Mouse (Mus musculus) gastrocnemius, postnatal 25 days (tissue): ENCODE data around the gene Man1b1. TPM values are rescaled to one million over a fixed set of nuclear protein-coding genes. Genes with fewer than 3 reads are reported as not detected.

Experiments
- DNase-seq: peaks from one replicate; pipeline ENCODE4 v3.0.0; 2022
- long read RNA-seq, 2 experiments: library from polyadenylated mRNA; stranded (forward); transcript quantifications; one replicate each; pipeline ENCODE4 v2.0.0; 2021
- total RNA-seq, 2 experiments: library from RNA; stranded (reverse); gene quantifications; 1 replicate in 1 of 2; 2 replicates in 1 of 2; pipeline ENCODE4 v1.2.3; 2021

Man1b1 gene
- total RNA-seq, result 10 to 100 TPM; 11.9 to 15.4 TPM
- long read RNA-seq, experiment 1, partial matches to known transcripts, result 1 of 9 reads
- long read RNA-seq, experiment 1, other reads (novel, unspliced or antisense), result 4 of 9 reads
- long read RNA-seq, experiment 2, transcript Man1b1-201 (13 exons, 3,755 nt), result major isoform, 12 of 19 reads
- long read RNA-seq, experiment 2, partial matches to known transcripts, result 2 of 19 reads
- long read RNA-seq, experiment 2, other reads (novel, unspliced or antisense), result 5 of 19 reads

DNA sequence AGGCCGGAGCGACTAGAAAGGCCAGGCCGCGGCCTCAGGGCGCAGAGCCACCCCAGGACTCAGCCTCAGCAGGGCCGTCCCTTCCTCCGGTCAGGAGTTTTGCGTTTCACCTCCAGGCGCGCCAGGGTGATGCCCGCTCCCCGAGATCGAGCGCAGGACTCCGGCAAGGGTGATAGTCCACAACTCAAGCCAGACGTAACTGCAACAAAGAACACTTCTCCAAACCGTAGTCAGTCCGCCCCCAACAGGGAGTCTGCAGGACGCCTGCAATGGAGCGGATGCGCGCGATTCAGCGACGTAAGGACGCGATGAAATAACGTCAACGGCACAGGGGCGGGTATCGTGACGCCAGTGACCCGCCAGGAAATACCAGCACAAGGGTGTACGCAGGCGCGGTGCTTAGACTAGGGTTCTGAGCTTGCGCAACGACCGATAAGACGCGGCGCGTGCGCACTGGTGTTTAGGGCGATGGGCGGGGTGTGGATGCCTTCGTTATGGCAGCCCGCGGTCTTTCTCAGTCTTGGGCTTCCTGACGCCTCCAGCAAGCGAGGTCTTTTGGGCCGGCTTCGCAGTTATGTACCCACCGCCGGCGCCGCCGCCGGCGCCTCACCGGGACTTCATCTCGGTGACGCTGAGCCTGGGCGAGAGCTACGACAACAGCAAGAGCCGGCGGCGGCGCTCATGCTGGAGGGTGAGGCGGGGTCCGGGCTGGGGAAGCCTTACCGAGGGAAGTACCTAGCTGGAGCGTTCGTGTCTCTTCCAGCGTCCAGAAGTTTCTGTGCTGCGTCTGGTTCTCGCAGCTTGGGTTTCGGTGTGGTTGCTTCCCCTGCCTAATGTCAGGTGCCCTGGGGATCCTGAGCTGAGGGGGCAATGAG lies at the start of gene Man1b1:
Gene Man1b1, plus strand, starts transcription at position 53 of the 875 bp plus-strand sequence.
- DNase-seq, result peak; percentile 97

DNA sequence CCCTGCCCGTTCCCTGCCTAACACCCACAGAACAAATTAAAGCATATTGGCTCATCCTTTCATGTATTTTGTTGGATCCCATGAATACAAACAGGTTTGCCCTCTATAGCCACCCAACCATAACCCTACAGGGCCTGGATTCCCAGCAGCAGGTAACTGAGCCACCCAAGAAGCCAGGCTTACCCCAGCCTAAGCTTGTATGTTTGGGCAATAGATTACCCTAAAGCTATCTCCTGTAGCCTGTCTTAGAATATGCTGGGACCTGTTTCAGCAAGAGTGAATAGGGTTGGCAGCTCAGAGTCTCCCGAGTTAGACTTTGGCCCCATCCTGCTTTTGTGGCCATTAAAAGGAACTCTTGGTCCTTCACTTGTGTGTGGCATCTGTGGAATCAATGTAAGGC lies 46.6 kb upstream of the Man1b1 start:
- no peak for DNase-seq

DNA sequence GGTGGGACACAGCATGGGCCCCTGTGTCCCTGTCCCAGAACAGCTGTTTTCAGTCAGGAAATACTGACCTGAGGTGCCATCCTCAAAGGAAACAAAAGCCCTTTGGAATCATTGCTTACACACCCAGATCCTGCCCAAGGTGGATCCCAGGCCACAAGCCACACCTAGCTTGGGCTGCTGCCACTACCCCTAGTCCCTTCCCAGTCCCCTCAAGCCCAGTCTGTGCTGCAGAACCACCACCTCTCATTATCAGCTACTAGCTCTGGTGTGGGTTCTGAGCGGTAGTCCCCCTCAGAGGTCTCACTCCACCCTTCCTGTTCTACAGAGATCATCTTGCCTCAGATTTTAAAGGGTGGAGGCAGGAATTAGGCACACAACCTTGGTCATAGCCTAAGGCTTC lies 45.8 kb upstream of the Man1b1 start:
- no peak for DNase-seq

DNA sequence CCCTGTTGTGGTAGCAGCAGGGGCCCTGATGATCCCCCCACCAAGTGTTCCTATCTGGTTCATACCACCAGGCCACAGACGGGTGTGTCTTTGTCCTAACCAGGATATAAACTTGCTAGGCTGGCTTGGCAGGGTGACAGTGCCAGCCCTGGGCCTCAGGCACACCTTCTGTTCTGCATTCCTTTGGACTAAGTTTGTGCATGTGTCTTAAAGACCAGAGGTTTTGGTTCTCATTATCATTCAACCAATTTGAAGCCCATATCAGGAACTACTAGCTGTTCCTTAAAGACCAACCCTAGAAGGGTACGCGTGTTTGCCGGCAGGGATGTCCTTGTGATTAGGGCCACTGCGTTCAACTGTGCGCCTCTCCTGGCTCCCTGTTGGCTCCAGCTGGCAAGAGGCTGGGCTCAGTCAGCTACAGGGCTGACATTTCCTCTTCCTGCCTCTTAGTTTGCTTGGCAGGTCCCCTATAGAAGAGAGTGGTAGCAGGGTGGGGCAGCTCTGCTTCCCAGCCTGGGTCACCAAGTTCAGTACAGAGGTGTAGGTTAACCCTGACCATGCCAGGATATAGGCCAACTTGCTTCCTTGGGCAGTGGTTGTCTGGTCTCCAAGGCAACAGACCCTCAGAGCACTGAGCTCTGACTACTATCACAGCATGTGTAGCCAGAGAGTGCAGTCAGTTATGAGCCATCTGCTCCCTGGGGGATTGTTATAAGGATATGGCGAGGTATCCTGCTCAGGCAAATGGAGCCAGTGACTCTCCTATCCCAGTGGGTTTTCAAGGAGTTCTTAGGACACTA lies 45.1 kb upstream of the Man1b1 start:
- DNase-seq, result no peak

DNA sequence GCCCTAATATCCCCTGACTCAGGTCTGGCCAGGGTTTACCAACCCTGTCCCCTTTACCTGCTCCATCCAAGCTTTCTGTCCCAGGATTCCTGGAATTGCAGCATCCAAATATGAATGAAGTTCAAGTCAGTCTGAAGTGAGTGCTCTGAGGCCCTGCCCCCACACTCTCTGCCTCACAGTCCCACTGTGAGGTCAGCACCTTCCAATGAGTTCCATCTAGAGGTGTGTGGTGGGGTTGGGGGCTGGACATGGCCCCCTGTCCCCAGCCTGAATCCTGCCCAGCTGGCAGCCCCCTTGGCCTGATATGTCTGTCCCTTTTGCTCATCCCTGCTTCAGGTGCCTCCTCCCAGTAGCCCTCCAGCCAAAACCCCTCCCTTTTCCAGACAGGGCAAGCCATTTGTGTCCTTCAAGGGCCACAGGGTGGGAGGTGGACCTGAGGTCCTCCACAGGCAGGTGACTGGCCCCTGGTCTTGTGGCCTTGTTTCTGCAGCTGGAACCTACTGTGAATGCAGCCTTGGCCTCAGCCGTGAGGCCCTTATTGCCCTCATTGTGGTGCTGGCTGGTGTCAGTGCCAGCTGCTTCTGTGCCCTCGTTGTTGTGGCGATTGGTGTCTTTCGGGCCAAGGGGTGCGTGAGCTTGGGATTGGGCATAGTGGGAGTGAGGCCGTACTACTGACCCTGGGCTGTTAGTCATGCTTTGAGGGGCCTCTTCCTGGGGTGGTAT lies 44.0 kb upstream of the Man1b1 start, which contains the start of gene Tmem210:
Gene Tmem210, plus strand, starts transcription at position 219 of the 723 bp plus-strand sequence.
- DNase-seq, result no peak

DNA sequence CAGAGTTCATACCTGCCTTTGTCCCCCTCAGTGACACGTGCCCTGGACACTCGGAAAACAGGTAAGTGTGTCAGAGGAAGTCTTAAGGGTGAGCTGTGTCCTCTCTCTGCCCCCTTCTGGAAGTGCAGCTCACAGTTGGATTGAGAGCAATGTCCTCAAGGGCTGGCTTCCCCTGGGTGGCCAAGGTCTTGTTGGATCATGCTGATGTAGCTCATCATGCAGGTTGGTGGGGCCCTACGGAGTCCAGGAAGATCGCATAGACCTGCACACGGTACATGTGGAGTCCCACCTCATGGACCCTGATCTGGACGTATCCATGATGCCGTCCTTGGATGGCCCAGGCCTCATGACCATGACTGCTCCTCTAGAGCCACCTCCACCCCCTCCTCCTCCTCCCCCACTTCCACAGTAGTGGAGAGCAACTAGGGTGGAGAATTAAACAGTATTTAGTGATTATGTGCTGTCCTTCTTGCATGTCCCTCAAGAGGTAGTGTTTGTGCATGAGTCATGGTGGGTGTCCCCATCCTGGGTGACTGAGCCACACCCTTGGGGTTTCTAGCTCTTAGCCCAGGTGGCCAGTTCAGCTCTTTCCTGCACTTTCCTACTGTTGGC lies 43.3 kb upstream of the Man1b1 start:
- no peak for DNase-seq

DNA sequence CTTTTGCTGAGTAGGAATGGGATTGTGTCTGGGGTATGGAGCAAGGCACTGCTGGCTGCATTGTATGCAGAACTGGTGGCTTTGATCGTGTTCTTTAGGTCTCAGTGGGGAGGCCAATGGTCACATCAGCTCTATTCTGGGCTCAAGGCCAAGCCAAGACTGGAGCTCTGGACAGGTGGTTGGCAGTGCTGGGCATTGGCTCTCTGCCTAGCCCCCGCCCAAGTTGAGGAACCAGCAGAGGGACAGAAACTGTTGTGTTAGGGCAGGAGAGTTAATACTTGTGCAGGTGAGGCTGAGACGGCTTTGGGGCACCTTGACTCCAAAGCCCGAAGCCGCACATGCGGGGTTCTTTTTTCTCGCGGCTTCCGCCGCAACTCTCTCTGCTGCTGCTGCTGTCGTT lies 42.5 kb upstream of the Man1b1 start, which contains the start of gene Lrrc26:
Gene Lrrc26, plus strand, starts transcription at position 265 of the 400 bp plus-strand sequence.
- DNase-seq, result no peak

DNA sequence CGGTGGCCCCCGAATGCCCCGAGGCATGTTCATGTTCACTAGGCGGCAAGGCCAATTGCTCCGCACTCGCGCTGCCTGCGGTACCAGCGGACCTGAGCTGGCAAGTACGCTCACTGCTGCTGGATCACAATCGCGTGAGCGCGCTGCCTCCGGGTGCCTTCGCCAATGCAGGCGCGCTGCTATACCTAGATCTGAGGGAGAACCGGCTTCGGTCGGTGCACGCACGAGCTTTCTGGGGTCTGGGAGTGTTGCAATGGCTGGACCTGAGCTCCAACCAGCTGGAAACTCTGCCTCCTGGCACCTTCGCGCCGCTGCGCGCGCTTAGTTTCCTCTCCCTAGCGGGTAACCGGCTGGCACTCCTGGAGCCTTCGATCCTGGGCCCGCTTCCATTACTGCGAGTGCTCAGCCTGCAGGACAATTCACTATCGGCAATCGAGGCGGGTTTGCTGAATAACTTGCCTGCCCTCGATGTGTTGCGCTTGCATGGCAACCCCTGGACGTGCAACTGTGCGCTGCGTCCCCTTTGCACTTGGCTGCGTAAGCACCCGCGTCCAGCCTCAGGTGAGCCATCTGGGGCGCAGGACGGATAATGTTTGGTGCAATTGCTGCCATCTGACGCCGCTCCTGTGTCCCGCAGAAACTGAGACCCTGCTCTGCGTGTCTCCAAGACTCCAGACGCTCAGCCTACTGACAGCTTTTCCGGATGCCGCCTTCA lies 41.9 kb upstream of the Man1b1 start:
- no peak for DNase-seq

DNA sequence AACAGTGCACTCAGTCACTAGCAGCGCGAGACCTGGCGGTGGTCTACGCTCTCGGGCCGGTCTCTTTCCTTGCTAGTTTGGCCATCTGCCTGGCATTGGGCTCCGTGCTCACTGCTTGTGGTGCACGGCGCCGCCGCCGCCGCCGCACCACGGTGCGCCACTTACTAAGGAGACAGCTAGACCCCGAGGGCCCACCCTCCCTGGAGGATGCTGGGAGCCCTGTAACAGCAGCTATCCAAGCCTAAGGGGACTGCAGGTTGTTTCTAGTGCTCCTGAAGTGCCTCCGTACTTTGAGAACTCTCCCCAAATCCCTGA lies 41.4 kb upstream of the Man1b1 start:
- DNase-seq, result no peak

DNA sequence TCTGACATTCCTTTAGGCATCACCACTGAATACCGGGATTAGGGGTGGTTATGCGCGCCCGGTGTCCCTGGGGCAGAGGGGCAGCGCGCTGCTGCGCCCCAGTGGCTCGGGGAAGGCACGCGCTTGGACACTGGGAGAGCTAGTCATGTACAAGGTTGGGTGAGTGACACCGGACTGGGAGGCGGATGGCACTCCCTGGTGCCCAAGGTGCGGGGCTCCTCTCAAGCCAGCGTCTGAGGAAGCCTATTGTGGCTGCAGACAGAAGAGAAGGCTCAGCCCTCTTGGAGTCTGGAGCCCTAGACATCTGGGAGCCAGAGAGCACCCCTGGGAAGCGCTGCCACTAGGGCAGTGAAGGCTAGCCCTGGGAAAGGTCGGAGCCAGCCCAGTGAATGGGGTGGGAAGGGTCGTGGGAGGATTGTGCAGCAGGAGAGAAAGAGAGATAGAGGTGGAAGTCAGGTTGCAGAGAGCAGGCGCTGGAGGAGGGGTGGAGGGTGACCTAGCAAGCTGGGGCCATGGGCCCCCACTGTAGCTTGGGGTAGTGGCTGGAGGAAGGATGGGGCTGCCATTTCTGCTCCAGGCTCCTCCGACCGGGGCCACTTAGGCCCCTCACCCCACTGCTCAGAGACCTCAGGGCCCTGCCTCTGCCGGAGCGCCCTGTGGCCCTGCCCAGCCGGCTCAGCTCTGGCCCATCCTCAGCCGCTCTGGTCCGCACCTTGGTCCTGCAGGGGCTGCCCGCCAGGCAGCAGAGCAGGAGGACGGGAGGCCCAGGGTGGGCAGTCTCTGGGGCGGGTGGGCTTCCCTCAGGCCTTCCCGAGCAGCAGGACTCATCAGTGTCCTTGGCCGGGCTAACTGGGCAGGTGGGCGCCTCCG lies 40.7 kb upstream of the Man1b1 start:
- no peak for DNase-seq

DNA sequence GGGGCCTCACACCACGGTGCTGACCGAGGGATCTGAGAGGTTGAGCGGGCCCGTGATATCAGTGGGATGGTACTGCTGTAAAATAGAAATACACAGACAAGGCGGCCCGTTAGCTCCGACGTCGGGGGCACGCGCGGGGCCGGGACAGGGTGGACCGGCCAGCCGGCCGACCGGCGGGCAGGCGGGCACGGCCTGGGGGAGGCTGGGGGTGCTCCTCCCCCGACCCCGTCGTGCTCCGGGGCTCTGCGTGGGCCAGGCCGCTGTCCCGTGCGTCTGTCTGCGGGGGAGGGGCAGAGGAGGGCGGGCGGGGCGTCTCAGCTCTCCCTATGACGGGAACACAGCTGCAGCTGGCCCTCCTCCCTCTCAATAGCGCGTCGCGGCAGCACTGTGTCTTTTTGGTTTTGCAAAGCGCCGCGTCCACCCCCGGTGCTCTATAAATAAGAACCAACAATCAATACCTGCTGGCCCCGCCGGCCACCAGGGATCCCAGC lies 40.0 kb upstream of the Man1b1 start:
- peak; percentile 35 for DNase-seq

DNA sequence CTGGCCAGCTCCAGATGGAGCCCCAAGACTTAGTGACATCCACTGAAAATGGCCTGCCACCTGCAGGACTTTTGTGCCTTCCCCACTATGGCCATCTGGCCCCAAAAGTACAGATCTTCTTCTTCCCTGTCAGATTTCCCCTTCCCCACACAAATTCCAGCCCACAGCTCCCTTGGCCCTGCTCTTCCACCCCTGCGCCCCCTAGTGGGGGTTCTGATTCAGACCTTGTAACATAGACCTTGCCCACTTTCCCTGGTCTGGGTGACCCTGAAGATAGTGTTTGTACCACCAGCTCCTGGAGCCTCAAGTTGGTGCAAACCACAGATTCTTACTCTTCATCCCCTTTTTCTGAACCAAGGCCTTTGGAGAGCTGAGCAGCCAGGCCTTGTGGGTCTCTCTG lies 39.3 kb upstream of the Man1b1 start:
- peak; percentile 41 for DNase-seq

DNA sequence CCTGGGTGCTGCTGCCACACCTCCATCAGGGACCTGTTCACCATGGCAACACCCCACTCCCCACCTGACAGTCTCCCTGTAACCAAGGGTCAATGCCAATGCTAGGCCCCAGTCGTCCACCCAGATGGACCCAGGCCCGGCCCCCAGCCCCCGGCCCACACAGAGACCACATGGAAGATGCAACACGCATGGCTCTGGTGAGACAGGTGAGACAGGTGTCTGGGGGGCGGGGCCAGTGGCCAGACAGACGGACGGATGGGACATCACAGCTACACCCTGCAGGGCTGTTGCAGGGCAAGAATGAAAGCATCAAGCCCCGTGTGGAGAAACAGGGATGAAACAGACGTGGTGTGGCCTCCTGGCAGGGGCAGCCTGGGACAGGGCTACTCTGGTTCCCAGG lies 38.4 kb upstream of the Man1b1 start:
- no peak for DNase-seq

DNA sequence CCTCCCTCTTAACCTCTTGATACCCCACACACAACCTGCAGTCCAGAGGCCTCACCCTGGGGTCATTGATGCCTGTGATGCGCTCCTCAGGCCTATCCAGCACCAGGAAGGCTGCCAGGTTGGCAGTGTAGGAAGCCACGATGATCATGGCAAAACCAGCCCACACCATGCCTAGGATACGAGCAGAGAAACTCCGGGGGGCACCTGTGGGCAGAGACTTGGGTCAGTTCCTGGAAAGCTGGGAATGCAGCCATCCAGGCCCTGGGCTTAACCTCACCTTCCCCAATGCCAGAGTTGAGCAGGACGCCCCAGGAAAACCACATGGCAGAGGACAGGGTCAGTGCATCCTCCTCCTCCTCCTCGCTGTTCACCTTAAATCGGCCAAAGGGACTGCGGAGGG lies 35.0 kb upstream of the Man1b1 start:
- no peak for DNase-seq

DNA sequence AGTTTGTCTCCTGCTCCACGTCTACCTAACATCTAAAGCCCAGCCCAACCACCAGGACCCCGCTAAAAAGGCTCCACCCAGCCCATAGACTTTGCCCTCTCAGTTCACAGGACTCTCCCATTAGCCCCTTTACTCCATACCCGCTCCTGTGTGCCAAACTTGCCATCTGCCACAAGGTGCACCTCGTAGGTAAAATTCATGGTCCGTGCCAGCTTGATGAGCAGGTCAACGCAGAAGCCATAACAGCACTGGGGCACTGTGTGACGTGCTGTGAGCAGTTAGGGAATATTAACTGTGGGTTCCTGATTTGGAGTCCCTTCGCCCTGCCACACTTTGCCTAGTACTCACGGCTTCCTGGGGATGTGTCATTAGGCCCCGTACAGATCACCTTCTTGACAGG lies 34.1 kb upstream of the Man1b1 start:
- no peak for DNase-seq

DNA sequence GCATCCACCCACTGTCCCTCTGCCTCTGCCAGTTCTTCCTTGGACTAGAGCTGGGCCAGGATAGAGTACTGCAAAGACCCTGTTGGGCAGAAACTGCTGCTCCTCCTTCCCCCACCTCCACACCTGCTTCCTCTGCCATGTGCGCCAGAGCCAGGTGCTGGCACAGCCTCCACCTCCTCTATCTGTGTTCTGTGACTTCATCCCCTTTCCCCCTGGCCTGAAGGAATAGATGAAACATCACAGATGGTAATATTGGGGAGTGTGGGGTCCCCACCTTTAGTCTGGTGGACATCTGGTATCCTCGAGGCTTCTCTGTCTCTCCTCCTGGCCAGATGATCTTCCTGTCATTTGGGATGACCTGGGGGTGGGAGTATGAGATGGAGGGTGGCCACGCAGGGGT lies 28.7 kb upstream of the Man1b1 start:
- DNase-seq, result no peak

DNA sequence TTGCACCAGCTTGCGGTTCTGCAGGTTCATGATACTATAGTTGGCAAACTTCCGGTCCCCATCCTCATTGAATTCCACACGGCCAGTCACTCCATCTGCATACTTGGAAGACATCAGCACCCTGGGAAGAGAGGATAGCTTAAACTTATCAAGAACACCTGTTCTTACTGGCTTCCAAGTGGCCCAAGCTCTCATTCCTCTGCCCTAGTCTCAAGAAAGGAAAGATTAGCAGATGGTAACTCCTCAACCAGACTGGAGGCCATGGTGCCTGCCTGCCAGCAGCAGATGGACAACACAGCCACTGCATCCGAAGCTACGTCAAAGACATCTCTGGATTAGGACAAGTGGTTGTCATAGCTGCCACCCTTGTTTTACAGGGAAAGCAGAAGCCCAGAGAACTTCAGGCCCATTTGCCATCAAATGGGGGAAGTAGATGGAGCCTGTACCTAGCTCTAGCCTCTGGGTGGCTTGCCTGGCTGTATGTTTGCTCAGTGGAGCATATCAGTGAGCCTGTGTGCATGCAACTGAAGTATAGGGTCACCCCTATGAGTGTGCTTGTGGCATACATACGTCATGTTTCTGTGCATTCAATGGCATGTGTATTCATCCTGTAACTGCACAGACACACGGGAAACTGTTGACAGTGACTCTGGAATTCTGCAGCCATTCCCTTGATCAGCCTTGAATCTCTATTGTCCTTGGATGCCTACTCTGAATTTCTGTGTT lies 28.0 kb upstream of the Man1b1 start:
- DNase-seq, result no peak

DNA sequence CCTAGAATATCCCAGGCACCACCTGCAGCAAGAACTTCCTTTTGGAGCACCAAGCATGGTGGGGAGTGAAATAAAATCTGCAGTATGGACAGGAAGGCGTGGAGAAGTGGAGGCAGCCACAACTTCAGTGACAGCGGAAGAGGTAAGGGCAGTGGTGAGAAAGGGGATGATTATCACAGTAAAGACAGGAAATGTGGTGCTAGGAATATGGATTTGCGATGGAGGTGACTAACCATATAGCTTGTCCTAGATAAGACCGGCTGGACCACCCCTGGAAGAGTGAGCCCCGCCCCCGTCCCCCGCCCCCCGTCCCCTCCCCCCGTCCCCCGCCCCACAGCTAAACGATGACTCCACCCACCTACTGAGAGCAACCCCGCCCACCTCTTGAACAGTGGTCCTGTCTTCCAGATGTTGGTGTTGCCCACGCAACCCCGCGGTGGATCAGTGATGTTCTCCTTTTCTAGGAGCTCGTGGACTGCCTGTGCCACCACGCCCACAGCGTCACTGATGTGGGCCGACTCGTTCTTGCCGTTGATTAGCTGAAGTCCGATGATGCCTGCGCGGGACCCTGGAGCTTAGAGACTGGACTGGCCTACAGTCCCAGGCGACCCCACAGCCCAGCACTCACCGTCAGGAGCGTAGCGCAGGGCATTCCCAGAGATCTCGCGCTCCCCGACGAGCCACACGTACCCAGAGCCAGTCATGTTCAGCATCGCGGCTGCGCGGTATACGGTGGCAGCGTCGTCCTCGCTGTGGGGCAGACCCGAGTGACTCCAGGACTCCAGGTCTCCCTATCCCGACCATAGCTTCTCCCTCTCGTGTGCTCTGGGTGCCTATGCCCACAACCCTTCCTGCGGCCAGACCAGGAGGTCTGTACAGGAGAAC lies 27.2 kb upstream of the Man1b1 start:
- DNase-seq, result no peak
